Mouse (Mus musculus): ENCODE measurements at regions not wholly inside any gene's neighbourhood (a gene's known extent, or its start where the extent isn't known, plus 50 kb on each side); places are given as distances from the start of the nearest gene placed in this dataset.

GRCm38 (mm10) chr4:31381069-31381969 lies 582.6 kb upstream of the Map3k7 start:
- DNase-seq (ENCODE audit: low spot score in 2 of 2), result no peak

- DNase-seq (ENCODE audit: low spot score in 2 of 2), result no peak
These were observed 570.8 kb upstream of the Map3k7 start for GRCm38 (mm10) chr4:31392932-31393632.

GRCm38 (mm10) chr4:31395538-31395937 lies 568.4 kb upstream of the Map3k7 start:
- DNase-seq (ENCODE audit: low spot score in 2 of 2), result no peak

- DNase-seq (ENCODE audit: low spot score in 2 of 2), result no peak
These were observed 559.9 kb upstream of the Map3k7 start for GRCm38 (mm10) chr4:31403976-31404375.

- DNase-seq (ENCODE audit: low spot score in 2 of 2), result peak; percentile 16 to 41
These were observed 558.8 kb upstream of the Map3k7 start for GRCm38 (mm10) chr4:31404840-31405714.

- DNase-seq (ENCODE audit: low spot score in 2 of 2), result no peak
These were observed 553.7 kb upstream of the Map3k7 start for GRCm38 (mm10) chr4:31410157-31410556.

GRCm38 (mm10) chr4:31411770-31412525 lies 551.9 kb upstream of the Map3k7 start:
- no peak for DNase-seq (ENCODE audit: low spot score in 2 of 2)

GRCm38 (mm10) chr4:31417161-31417560 lies 546.7 kb upstream of the Map3k7 start:
- DNase-seq (ENCODE audit: low spot score in 2 of 2), result no peak

GRCm38 (mm10) chr4:31419240-31419639 lies 544.7 kb upstream of the Map3k7 start:
- peak; percentile 65 to 72 for DNase-seq (ENCODE audit: low spot score in 2 of 2)

- DNase-seq (ENCODE audit: low spot score in 2 of 2), result no peak
These were observed 543.7 kb upstream of the Map3k7 start for GRCm38 (mm10) chr4:31420167-31420566.

GRCm38 (mm10) chr4:31421386-31421785 lies 542.5 kb upstream of the Map3k7 start:
- no peak for DNase-seq (ENCODE audit: low spot score in 2 of 2)

- no peak for DNase-seq (ENCODE audit: low spot score in 2 of 2)
These were observed 538.8 kb upstream of the Map3k7 start for GRCm38 (mm10) chr4:31425135-31425534.

GRCm38 (mm10) chr4:31425716-31426115 lies 538.2 kb upstream of the Map3k7 start:
- no peak for DNase-seq (ENCODE audit: low spot score in 2 of 2)

- DNase-seq (ENCODE audit: low spot score in 2 of 2), result no peak
These were observed 537.5 kb upstream of the Map3k7 start for GRCm38 (mm10) chr4:31426169-31427030.

- no peak for DNase-seq (ENCODE audit: low spot score in 2 of 2)
These were observed 530.0 kb upstream of the Map3k7 start for GRCm38 (mm10) chr4:31433943-31434342.

- DNase-seq (ENCODE audit: low spot score in 2 of 2), result no peak
These were observed 509.0 kb upstream of the Map3k7 start for GRCm38 (mm10) chr4:31454898-31455297.

GRCm38 (mm10) chr4:31455466-31455865 lies 508.4 kb upstream of the Map3k7 start:
- DNase-seq (ENCODE audit: low spot score in 2 of 2), result no peak

GRCm38 (mm10) chr4:31462456-31462855 lies 501.4 kb upstream of the Map3k7 start:
- no peak for DNase-seq (ENCODE audit: low spot score in 2 of 2)

- DNase-seq (ENCODE audit: low spot score in 2 of 2), result no peak
These were observed 500.7 kb upstream of the Map3k7 start for GRCm38 (mm10) chr4:31463130-31463698.
